Mouse (Mus musculus): Measurements from ENCODE around the gene Cep68. TPM values are rescaled to one million over a fixed set of nuclear protein-coding genes. Genes with fewer than 3 reads are reported as not detected.

Cep68 gene
- polyA plus RNA-seq, 1 experiment from 2014 or later = 43.2 TPM

Other genes starting within 250 kb of the Cep68 start
- 115 TPM in 2 replicates for gene Actr2, start 136.5 kb downstream of the Cep68 start, polyA plus RNA-seq (2016; fragmentation: Nextera tagmentation; extraction: Ambion mirVana)
- 200 and 210 TPM in 2 replicates for gene Rab1a, start 48.0 kb downstream of the Cep68 start, polyA plus RNA-seq (2016; fragmentation: Nextera tagmentation; extraction: Ambion mirVana)
- gene Slc1a4, start 83.3 kb upstream of the Cep68 start, polyA plus RNA-seq (2016; fragmentation: Nextera tagmentation; extraction: Ambion mirVana) = 19.5 TPM in 2 replicates

Data from forebrain, embryonic 10.5 days (tissue).